Mouse (Mus musculus): ENCODE measurements around the gene Usp17lb.
"Not testable (repeated sequence)": the region's sequence is repeated elsewhere in the genome, so short reads cannot be mapped to it uniquely, and the experiment has no call there.

The Usp17lb gene

DNA sequence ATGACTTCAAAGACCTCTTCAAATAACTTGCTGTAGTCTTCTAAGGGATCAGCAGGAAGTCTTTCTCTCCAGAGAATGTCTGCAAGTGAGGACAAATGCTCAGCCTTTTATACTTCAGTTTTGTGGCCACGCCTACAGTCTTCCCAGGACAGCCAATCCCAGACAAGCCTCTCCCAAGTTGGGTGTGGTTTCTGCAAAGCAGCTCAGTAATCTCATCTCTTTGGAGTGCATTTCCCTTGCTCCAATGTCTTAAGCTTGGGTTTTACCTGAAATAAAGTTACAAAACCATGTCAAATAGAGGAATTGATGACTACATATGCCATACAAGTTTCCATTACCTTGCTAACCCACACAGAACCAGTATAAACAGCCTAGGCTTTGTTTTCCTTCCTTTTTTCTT lies at the start of gene Usp17lb:
TSS of gene Usp17lb (minus strand) at position 101 of the 400 bp plus-strand sequence.
- DNase-seq (ENCODE audit: low spot score in 2 of 2): no peak

DNA sequence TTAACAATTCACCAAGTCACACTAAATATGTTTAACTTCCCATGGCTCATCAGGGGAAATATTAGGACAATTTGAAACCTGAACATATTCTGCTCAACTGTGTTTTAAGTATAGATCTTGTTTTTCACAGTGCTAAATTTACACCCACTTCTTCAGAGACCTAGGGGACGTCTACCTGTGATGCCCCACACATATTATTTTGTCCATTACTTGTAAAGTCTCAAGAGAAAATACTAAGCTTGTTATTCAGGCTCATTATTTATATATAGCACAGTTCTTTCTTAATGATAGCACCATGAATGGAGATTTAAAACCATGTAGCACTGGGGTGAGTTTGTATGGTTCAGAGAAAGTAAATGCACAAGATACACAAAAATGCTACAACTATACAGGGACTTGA lies 35.3 kb upstream of the Usp17lb start, which contains the start of gene Olfr665:
TSS of gene Olfr665 (plus strand) at position 301 of the 400 bp plus-strand sequence.
- DNase-seq (ENCODE audit: low spot score in 2 of 2): no peak

DNA sequence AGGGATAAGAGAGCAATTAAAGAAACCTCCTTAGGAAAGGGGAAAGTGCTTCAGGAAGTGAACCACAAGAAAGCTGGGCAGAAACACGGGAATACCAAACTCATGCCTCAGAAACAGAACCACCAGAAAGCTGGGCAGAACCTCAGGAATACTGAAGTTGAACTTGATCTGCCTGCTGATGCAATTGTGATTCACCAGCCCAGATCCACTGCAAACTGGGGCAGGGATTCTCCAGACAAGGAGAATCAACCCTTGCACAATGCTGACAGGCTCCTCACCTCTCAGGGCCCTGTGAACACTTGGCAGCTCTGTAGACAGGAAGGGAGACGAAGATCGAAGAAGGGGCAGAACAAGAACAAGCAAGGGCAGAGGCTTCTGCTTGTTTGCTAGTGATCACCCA lies 19.0 kb upstream of the Usp17lb start:
- no peak for DNase-seq (ENCODE audit: low spot score in 2 of 2)

DNA sequence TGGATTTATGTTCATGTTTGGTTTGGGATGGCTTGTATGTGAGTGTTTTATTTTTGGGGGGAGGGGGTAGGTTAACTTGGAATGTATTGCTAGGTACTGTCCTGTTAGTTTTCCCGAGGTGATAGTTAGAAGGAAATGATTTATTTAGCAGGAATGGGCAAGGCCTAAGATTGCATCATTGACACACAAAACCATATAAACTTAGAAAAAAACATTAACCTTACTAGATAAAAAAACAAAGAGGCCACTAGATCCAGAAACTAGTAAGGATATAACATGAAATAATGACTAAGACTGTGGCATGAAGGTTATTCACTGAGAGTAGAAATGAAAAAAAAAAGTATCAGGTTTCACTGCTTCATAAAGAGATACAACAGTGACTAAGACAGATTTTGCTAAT lies 15.3 kb upstream of the Usp17lb start:
- no peak for DNase-seq (ENCODE audit: low spot score in 2 of 2)

DNA sequence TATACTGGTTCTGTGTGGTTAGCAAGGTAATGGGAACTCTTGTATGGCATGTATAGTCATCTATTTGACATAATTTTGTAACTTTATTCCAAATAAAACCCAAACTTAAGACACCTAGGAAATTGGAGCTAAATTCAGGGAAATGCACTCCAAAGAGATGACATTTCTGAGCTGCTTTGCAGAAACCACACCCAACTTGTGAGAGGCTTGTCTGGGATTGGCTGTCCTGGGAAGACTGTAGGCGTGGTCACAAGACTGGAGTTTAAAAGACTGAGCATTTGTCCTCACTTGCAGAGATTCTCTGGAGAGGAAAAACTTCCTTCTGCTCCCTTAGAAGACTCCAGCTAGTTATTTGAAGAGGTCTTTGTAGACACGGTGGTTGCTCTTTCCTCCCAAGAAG lies 14.3 kb upstream of the Usp17lb start, which contains the start of gene Usp17la:
TSS of gene Usp17la (plus strand) at position 301 of the 400 bp plus-strand sequence.
- DNase-seq (ENCODE audit: low spot score in 2 of 2): not testable (repeated sequence)

DNA sequence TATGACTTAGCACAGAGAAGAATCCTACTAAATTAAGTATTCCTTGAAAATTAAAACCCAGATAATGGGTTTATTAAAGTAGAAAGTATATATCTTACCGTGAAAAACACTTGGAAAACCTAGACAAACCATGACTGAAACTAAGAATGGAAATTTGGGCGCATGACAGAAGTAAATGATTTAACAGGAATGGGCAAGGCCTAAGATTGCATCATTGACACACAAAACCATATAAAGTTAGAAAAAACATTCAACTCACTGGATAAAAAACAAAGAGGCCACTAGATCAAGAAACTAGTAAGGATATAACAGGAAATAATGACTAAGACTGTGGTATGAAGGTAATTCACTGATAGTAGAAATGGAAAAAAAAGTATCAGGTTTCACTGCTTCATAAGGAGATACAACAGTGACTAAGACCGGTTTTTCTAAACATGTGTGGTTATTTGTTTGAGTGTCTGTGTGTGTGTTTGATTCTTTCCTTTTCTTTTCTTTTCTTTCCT lies 12.9 kb upstream of the Usp17lb start:
- DNase-seq (ENCODE audit: low spot score in 2 of 2): no peak

DNA sequence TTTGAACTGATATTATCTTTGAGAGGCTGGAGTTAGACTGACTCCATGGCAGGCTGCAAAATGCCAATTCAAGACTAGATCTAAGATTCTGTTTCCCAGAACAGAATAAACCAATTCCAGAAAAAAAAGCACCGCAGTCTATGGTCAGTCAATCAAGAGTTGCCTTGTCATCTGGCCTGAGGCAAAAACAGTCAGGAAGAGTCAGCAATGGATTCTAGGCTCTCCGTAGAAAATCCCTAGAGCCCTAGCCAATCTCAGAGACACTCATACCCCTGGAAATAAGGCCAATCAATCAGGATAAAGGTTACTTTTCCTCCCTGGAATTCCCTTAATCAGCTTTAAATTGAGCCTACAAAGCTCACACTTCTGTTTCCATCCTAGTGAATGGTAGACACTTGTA lies 9.1 kb upstream of the Usp17lb start:
- not testable (repeated sequence) for DNase-seq (ENCODE audit: low spot score in 2 of 2)

DNA sequence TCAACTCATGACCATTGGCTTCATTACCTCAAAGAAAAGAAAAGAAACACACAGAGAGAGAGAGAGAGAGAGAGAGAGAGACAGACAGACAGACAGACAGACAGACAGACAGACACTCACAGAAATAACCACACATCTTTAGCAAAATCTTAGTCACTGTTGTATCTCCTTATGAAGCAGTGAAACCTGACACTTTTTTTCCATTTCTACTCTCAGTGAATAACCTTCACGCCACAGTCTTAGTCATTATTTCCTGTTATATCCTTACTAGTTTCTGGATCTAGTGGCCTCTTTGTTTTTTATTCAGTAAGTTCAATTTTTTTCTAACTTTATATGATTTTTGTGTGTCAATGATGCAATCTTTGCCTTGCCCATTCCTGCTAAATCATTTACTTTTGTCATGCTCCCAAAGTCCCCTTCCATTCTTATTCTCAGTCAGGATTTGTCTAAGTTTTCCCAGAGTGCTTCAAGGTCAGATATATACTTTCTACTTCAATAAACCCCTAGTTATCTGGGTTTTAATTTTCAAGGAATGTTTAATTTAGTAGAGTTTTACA lies 1.4 kb upstream of the Usp17lb start:
- no peak for DNase-seq (ENCODE audit: low spot score in 2 of 2)

DNA sequence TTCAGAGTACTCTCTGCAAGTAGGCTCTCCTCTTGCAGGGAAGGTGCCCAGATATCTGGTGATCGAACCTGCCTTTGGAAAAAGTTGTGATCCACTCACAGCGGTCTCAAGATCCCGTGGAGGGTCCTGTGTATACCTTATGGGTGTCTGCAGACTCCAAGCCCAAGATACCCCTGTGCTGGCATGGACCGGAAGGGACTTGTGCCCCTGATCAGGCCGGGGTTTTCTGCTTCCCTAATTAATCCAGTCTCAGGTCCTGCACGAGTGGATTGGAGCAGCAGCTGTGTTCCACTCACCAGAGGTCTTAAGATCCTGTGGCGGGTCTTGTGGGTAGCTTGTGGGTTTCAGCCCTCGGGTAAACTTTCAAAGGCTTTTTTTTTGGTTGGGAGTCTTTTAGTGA lies 32.1 kb downstream of the Usp17lb start:
- DNase-seq (ENCODE audit: low spot score in 2 of 2): not testable (repeated sequence)

DNA sequence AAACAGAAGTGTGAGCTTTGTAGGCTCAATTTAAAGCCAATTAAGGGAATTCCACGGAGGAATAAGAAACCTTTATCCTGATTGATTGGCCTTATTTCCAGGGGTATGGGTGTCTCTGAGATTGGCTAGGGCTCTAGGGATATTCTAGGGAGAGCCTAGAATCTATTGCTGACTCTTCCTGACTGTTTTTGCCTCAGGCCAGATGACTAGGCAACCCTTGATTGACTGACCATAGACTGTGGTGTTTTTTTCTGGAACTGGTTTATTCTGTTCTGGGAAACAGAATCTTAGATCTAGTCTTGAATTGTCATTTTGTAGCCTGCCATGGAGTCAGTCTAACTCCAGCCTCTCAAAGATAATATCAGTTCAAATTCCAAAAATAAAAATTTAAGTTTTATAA lies 51.6 kb downstream of the Usp17lb start:
- no peak for DNase-seq (ENCODE audit: low spot score in 2 of 2)

Data from right cerebral cortex, adult 2 months (tissue).